Mouse (Mus musculus) testis, adult 2 months (tissue): ENCODE data around the gene Rabl3.

Experiments used
- CTCF ChIP-seq: fragments of 200-500 bp; IDR thresholded peaks from 2 replicates; pipeline ENCODE4 v1.5.1; 2012; ENCODE audit warnings: low read depth, mild to moderate bottlenecking, inconsistent platforms, low read length, moderate library complexity; ENCODE audit not compliant: control insufficient read depth, insufficient read depth, insufficient replicate concordance
- POLR2A ChIP-seq: fragments of 200-500 bp; IDR thresholded peaks from 2 replicates; pipeline ENCODE4 v1.6.1; 2012; ENCODE audit warnings: low read depth, mild to moderate bottlenecking, inconsistent platforms, low read length, moderate library complexity; ENCODE audit not compliant: control insufficient read depth

DNA sequence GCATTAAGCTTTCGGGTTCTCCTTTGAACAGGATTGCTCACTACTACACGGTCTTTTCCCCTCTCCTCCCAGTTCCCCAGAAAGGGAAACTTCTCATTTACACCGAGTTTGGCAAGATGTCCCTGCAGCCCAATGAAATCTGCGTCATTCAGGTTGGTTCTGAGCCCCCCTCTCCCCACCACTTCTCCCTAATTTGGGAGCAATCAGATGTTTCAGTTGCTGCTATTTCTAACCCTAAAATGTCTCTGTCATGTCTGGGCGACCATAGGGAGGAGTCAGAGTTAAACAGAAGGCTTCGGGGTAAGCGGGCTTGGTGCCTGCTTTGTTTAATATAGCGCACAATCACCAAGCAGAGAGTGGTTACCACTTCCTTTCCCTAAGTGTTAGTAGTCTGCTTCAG is 76.4 kb downstream of the Rabl3 start:
- TF ChIP-seq POLR2A (no peak), CTCF (no peak)
